In genomic region chr11:116511301-116511868, GRCm38 (mm10) we compare ENCODE assay signal across 1 mouse cellular context.
TF ChIP-seq lines count a peak whose summit lies in the region.

No protein-coding gene starts in this region.

TF ChIP-seq in MEL, 35 proteins besides CTCF, POLR2A, EP300 and RAD21 (continued from another document):
- TF ChIP-seq NELFE (IDR thresholded peaks at IDR 0.05; ENCODE audit: low read depth, low read length) (peak; percentile 54), UBTF (IDR thresholded peaks at IDR 0.05; ENCODE audit: borderline replicate concordance, insufficient read depth, low read depth, low read length) (no peak), ELF1 (IDR thresholded peaks at IDR 0.05; ENCODE audit: low read depth, low read length) (peak; percentile 37; the same call in 1 of the 2 replicates), MAFK (IDR thresholded peaks at IDR 0.05; ENCODE audit: borderline replicate concordance, low read depth, low read length) (no peak), E2F4 (IDR thresholded peaks at IDR 0.05; ENCODE audit: borderline replicate concordance, low read depth, low read length) (no peak), MAZ (IDR thresholded peaks at IDR 0.05; ENCODE audit: low read depth, low read length) (0 out of 2 replicates have a peak, but pooled peaks have one; percentile 47), ETS1 (IDR thresholded peaks at IDR 0.05; ENCODE audit: low read depth, low read length) (no peak), MXI1 (IDR thresholded peaks at IDR 0.05; ENCODE audit: low read depth, low read length) (no peak), ZMIZ1 (IDR thresholded peaks at IDR 0.05; ENCODE audit: low read depth, low read length) (no peak; the same call in 1 of the 2 replicates), GATA1 (IDR thresholded peaks at IDR 0.05; ENCODE audit: low read depth, low read length) (peak; percentile 60), USF2 (IDR thresholded peaks at IDR 0.05; ENCODE audit: borderline replicate concordance in 1 of 2, insufficient read depth in 1 of 2, low read depth in 1 of 2, low read length in 2 of 2) (no peak), POLR2AphosphoS2 (IDR thresholded peaks at IDR 0.05; ENCODE audit: low read length) (no peak; the same call in 1 of the 2 replicates), TCF12 (IDR thresholded peaks at IDR 0.05; ENCODE audit: low read depth, low read length) (peak; percentile 41; the same call in 1 of the 2 replicates), SMC3 (IDR thresholded peaks at IDR 0.05; ENCODE audit: low read depth, low read length) (no peak), TBP (IDR thresholded peaks at IDR 0.05; ENCODE audit: low read depth, low read length) (peak; percentile 70), ZC3H11A (IDR thresholded peaks at IDR 0.05; ENCODE audit: low read depth, low read length) (no peak), MYB (IDR thresholded peaks at IDR 0.05; ENCODE audit: low read depth, low read length) (no peak), NRF1 (IDR thresholded peaks at IDR 0.05; ENCODE audit: insufficient read depth, low read depth, low read length, poor library complexity, severe bottlenecking) (no peak), RCOR1 (IDR thresholded peaks at IDR 0.05; ENCODE audit: low read depth, low read length) (peak; percentile 12; the same call in 1 of the 2 replicates), MEF2A (IDR thresholded peaks at IDR 0.05; ENCODE audit: extremely low read depth, insufficient replicate concordance, low read depth, low read length, poor library complexity, severe bottlenecking) (no peak), CHD2 (IDR thresholded peaks at IDR 0.05; ENCODE audit: low read length) (no peak), ZNF384 (IDR thresholded peaks at IDR 0.05; ENCODE audit: low read depth, low read length) (no peak), KAT2A (conservative IDR thresholded peaks at IDR 0.05; ENCODE audit: low read depth, low read length) (no peak), CHD1 (IDR thresholded peaks at IDR 0.05; ENCODE audit: low read depth, low read length) (no peak), HCFC1 (IDR thresholded peaks at IDR 0.05; ENCODE audit: low read depth, low read length) (no peak), GABPA (IDR thresholded peaks at IDR 0.05; ENCODE audit: low read depth, low read length) (no peak)
